Mouse (Mus musculus) heart, adult 9 months (tissue): ENCODE results near the gene Tob2.
A peak's percentile ranks its signal among the peaks of the same experiment; 100 is the strongest.

Experiments used
- DNase-seq, 2 experiments: peaks; one replicate each; pipeline ENCODE4 v3.0.0; 2022; ENCODE audit warnings: low spot score in 2 of 2

Gene Tob2

GRCm38 (mm10) chr15:81838554-81839235 is 19.9 kb downstream of the Tob2 start:
- DNase-seq: peak in 1 of 2 experiments; percentile 54

GRCm38 (mm10) chr15:81836966-81837920 is 21.4 kb downstream of the Tob2 start:
- DNase-seq: no peak

GRCm38 (mm10) chr15:81836124-81836821 is 22.3 kb downstream of the Tob2 start:
- DNase-seq: peak; percentile 96 to 98

- no peak for DNase-seq
These were observed 23.4 kb downstream of the Tob2 start for GRCm38 (mm10) chr15:81835007-81835880.

- DNase-seq: peak; percentile 77 to 83
These were observed 24.3 kb downstream of the Tob2 start for GRCm38 (mm10) chr15:81834171-81834841.

DNA sequence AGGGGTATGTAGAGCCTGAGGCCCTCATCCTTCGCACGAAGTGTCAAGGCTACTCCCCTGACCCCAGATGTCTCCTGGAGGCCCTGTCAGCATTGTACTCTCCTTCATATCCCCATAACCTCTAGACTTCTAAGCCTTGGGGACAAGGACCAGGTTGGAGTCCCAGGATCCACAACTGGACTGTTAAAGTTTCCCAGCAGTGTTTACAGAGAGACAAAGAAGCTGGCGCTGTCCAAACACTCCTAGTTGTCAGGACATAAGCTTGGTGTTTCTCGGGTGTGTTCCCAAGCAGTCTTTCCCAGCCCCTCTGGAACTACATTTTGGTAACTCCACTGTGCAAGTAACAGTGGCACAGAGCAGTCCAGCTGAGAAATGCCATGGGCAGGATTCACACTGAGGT is 25.1 kb downstream of the Tob2 start:
- no peak for DNase-seq

GRCm38 (mm10) chr15:81832219-81832618 is 26.4 kb downstream of the Tob2 start:
- no peak for DNase-seq

- DNase-seq: peak; percentile 88 to 92
These were observed 27.3 kb downstream of the Tob2 start for GRCm38 (mm10) chr15:81831136-81831825.

DNA sequence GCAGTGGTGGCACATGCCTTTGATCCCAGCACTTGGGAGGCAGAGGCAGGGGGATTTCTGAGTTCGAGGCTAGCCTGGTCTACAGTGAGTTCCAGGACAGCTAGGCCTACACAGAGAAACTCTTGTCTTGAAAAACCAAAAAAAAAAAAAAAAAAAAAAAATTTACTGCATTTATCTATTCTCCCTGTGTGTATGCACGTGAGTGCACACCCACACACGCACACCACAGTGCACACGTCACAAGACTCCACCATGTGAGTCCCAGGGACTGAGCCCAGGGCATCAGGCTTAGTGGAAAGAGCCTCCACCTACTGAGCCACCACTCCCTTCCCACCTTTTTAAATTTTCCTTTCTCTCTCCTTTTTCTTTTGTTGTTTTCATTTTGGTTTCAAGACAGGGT is 28.1 kb downstream of the Tob2 start:
- DNase-seq: no peak

- DNase-seq: no peak
These were observed 29.4 kb downstream of the Tob2 start for GRCm38 (mm10) chr15:81829208-81829580.

GRCm38 (mm10) chr15:81828426-81829207 is 30.0 kb downstream of the Tob2 start:
- no peak for DNase-seq

GRCm38 (mm10) chr15:81824832-81825231 is 33.8 kb downstream of the Tob2 start:
- no peak for DNase-seq

DNA sequence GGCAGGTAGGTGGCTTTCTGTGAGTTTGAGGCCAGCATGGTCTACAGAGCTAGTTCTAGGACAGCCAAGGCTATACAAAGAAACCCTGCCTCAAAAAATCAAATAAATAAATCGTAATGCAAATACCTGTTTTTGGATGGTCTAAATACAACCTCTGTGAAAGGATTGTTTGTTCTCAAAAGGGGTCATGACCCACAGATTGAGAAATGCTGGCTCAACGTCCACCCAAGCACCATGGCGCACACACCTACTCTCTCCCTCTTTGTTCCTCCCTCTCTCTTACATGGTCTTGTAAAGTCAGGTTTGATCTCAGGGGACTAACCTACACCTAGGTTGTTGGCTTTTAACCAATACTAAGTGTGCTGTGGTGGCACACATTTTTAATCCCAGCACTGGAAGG is 36.0 kb downstream of the Tob2 start:
- DNase-seq: no peak

DNA sequence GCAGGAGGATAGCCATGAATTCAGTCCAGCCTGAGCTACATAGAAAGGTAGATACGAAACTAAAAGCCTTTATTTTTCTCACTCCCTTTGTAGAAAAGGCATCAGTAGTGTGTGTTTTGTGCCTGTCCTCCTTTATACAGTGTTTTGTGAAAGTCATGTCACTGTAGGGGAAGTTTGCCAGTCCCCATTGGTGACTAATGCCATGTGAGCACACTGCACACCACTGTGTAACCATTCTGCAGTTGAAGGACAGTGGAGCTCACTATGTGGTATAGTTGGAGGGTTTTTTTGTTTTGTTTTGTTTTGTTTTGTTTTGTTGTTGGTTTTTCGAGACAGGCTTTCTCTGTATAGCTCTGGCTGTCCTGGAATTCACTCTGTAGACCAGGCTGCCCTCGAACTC is 40.2 kb downstream of the Tob2 start:
- no peak for DNase-seq

DNA sequence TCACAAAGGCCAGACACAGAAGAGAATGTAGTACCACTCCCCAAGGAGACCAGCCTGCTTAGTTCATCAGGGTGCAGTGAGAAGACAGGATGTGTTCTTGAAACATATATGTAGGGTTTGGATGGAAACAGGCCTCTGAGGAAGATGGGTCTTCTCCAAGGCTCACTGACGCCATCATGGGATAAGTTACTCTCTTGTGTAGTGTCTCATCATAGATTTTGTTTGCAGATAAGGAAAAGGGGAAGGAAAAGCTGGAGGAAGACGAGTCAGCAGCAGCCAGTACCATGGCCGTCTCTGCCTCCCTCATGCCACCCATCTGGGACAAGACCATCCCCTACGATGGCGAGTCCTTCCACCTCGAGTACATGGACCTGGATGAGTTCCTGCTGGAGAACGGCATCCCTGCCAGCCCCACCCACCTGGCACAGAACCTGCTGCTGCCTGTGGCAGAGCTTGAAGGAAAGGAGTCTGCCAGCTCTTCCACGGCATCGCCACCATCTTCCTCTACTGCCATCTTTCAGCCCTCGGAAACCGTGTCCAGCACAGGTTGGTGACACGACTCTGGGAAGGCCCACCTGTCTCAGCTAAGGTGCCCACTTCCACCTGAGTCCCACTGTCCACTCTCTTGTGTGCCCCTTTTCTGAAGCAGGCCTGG is 43.8 kb downstream of the Tob2 start:
- no peak for DNase-seq

DNA sequence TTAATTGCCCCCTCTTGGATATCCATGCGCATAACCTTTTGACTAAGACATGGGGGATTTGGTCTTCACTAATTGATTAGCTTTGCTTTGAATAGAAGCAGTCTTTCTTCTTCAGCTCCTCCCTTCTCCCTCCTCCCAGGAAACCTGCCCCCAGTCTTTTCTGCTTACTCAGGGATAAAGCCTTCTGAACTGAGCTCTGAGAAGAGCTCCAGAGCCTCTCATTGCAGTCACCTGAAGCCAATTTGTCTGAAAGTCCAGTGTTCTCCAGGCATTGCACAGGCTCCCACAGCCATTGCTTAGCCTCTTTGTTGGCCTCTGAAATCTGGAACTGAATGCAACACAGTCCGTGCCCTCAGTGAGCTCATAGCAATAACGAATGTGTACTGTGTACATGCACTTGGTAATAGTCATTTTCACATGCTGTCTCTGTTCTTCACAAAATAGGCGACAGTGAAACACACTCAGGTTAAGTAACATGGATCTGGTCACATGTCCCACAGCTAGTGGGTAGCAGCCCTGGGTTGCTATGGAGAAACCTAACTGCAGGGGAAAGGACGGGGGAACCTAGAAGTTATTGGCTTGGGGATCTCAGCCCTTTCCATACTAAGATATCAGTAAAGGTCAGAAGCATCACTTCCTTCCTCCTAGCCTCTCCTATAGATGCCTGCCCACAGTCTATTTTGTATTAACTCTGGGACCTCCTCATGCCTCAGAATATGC is 44.5 kb downstream of the Tob2 start:
- DNase-seq: no peak

DNA sequence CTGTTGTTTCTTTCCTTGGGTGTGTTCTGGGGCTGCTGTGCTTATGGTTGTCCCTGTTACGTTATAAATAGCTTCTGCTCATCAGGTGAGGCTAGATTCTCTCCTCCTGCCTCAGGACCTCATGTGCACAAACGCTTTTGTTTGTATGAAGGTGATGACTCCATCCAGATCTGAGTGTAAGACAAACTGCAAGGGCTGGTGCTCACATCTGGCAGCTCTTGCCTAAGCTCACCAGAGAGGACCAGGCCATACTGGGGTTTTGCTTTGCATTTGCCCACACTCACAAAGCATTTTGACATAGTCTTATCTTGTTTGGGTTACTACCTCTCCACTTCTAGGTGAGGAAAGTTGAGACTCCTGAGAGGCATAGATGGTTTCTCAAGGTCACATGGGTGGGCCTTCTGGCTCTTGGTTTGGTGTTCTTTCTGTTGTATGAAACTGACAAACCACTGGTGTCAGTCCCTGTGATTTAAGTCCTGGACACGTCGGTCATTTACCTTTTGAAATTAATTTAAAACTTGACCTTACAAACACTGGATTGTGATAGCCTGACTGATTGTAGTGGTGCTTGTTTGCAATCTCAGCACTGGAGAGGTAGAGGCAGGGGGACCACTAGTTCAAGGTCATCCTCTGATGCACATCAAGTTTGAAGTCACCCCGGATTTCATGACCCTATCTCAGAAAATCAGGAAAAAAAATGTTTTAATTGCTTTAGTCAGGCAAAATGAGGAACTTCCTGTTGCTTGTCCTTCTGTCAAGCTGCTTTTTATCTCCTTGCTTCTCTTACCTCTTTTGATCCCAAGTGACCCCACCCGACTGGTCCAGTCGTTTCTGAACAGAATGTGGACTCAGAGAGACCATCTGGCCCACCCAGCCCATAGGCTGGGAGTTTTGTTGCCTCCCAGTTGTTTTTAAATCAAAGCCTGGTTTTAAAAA is 45.6 kb downstream of the Tob2 start:
- DNase-seq: no peak
